Mouse (Mus musculus) cortical plate, adult 2 months (tissue): ENCODE results near the gene Tdrd1. TPM values are rescaled to one million over a fixed set of nuclear protein-coding genes. Genes with fewer than 3 reads are reported as not detected.
A peak's percentile ranks its signal among the peaks of the same experiment; 100 is the strongest.
"Not testable (repeated sequence)": the region's sequence is repeated elsewhere in the genome, so short reads cannot be mapped to it uniquely, and the experiment has no call there.

Experiments
- H3K27ac ChIP-seq: fragments of 200-500 bp; 2 replicates; pipeline ENCODE4 v1.5.1; 2012; ENCODE audit warnings: low read length, control low read depth, inconsistent platforms; ENCODE audit not compliant: insufficient read depth
- H3K4me1 ChIP-seq: fragments of 200-500 bp; 2 replicates; pipeline ENCODE4 v1.6.1; 2011; ENCODE audit warnings: low read length; ENCODE audit not compliant: control insufficient read depth, insufficient read depth
- H3K4me3 ChIP-seq: fragments of 200-500 bp; 2 replicates; pipeline ENCODE4 v1.5.1; 2011; ENCODE audit warnings: mild to moderate bottlenecking, low read length, control low read depth; ENCODE audit not compliant: insufficient read depth
- CTCF ChIP-seq: fragments of 200-500 bp; IDR thresholded peaks from 2 replicates; pipeline ENCODE4 v1.5.1; 2011; ENCODE audit warnings: mild to moderate bottlenecking, control low read depth, low read length; ENCODE audit not compliant: insufficient read depth; ENCODE audit errors: extremely low read depth
- POLR2A ChIP-seq: fragments of 200-500 bp; IDR thresholded peaks from 2 replicates; pipeline ENCODE4 v1.6.1; 2011; ENCODE audit warnings: mild to moderate bottlenecking, low read length, control low read depth; ENCODE audit not compliant: insufficient read depth; ENCODE audit errors: extremely low read depth
- polyA plus RNA-seq: library from polyadenylated mRNA; depleted of rRNA; stranded (reverse); fragments of >200 nt; gene quantifications from 2 replicates; pipeline ENCODE4 v1.2.3, GENCODE M21; 2012; rRNA removed

Gene Tdrd1
- 0.19 and 0.25 TPM in 2 replicates for polyA plus RNA-seq

DNA sequence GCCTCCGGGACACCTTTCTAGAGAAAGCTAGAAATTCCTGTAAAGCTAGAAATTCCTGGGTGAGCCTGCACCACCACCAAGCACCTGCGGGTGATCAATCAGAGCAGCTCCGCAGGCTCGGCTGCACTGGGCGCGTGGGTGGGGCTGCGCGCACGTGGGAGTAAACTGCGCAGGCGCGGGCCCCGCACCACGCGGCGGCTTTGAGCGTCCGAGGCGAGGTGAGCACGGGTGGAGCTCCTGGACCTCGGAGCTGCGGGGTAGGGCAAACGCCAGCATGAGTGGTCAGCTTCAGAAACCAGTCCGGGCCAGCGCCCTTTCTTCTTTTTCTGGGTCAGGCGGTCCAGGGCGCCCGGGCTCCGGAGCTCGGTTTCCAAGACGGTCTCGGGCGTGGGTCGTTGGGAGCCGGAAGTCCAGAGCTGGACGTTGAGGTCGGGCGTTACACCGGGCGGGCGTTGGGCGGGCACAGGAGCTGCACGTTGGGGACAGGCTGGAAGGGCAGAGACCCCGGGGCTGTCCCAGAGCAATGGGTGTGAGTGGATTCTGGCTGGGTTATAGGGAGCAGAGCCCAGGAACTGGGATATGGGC lies at the start of gene Tdrd1:
Tdrd1 (plus strand) TSS at position 163 of the 585 bp plus-strand sequence.
- no peak within 1 kb of the TSS for H3K4me3 ChIP-seq
- no peak within 1 kb of the TSS for H3K27ac ChIP-seq
- no peak for TF ChIP-seq POLR2A
- no peak for TF ChIP-seq CTCF
- 0 out of 2 replicates have a peak, but pooled peaks cover 2% of the 10 kb centered on the region for H3K4me1 ChIP-seq

DNA sequence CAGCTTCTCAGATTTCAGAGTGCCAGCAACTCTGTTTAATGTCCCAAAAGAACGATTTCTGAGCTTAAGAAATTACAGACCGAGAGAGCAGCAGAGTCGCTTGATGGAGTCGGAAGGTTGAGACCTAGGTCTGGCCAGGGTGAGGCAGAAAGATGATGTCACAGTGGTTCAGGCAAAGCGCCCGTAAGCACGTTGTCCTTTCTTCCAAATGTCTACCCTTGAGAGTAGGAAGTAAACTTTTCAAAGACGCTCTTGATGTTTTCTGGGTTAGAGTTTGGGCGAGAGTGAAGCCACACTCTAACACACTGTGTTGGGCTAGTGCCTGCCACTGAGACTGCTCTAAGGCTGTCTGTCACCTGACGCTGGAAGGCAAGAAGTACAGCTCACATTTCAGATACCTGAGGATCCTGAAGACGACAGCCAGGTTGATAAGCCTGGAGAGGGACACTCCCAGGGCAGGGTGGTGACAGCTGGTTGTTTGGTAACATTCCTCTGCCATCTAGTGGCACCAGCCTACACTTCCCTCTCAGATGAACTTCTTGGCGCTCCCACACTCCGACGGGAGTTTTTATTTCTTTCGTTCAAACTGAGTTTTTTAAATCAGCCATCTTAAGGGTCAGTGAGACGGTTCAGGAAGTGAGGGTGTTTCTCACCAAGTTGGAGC lies 49.2 kb upstream of the Tdrd1 start:
- Histone ChIP-seq H3K27ac (no peak overlapping the region), H3K4me3 (no peak overlapping the region)
- TF ChIP-seq POLR2A: no peak
- TF ChIP-seq CTCF: peak; percentile 90

DNA sequence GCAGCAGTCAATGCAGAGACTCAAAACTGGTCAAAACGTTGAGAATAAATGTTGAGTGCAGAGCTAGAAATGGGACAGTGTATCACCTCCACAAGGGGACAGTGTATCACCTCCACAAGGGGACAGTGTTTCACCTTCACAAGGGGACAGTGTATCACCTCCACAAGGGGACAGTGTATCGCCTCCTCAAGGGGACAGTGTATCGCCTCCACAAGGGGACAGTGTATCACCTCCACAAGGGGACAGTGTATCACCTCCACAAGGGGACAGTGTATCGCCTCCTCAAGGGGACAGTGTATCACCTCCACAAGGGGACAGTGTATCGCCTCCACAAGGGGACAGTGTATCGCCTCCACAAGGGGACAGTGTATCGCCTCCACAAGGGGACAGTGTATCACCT lies 47.5 kb upstream of the Tdrd1 start:
- H3K4me3 ChIP-seq, H3K4me1 ChIP-seq, H3K27ac ChIP-seq: not testable (repeated sequence)

More for the DNA sequence above, 49.2 kb upstream of the Tdrd1 start:
- H3K4me1 ChIP-seq: peaks cover 4% of the 10 kb centered on the region

DNA sequence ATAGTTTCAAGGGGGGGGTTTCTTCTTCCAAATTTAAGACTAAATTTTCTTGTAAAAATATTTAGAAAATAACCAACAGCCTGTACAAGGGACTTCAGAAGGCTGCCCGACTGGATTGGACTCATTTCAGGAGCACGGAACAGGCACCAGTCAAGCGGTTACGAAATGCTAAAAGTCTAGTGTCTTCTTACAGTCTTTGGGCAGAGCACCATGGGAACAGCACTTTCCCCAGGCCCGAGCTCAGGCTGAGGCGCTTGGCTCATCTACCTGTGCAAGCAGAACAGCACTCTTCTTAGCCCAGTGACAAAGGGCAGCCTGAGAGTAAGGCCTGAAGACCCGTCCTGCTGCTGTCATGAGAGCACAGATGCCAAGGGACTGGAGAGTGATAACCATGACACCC lies 38.1 kb upstream of the Tdrd1 start:
- Histone ChIP-seq H3K27ac (no peak overlapping the region), H3K4me3 (no peak overlapping the region), H3K4me1 (no peaks in the 10 kb centered on the region)
- TF ChIP-seq CTCF: no peak

DNA sequence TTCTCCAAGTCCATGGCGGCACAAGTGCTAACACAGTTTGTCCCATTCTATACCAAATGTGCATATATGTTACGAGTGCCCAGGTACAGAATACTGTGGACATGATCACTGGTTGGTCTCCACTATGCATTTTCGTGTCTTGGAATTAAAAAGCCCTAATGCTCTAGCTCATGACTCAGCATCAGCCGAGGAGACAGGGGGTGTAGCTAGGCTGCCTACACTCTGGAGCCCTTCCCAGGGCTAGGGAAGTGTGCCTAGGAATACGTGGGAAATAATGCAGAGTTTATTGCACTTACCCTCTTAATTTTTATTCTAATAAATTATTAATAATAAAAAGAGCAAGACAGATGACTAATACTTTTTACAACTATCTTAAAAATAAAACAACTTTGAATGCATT lies 37.1 kb upstream of the Tdrd1 start:
- TF ChIP-seq CTCF (no peak), POLR2A (no peak)
- Histone ChIP-seq H3K4me3 (no peak overlapping the region), H3K4me1 (no peaks in the 10 kb centered on the region), H3K27ac (no peak overlapping the region)

DNA sequence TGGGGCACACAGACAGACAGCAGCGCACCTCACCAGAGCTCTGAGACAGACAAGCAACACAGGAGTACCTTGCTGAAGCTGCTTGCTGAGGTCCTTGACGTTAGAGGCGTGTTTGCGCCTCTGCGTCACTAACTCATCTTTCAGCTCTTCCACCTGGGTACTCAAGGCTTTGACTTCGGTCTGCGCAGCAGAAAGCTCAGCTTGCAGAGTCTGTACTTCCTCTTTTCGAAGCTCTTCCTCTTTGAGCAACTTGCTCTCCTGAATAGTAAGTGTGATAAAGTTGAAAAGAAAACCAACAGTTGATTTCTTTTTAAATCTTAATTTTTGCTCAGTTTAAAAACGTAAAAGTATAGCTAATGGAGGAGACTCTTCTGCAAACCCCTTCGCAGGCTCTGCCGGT lies 28.6 kb upstream of the Tdrd1 start:
- no peaks in the 10 kb centered on the region for H3K4me1 ChIP-seq
- no peak overlapping the region for H3K4me3 ChIP-seq
- H3K27ac ChIP-seq: no peak overlapping the region
- no peak for TF ChIP-seq POLR2A

DNA sequence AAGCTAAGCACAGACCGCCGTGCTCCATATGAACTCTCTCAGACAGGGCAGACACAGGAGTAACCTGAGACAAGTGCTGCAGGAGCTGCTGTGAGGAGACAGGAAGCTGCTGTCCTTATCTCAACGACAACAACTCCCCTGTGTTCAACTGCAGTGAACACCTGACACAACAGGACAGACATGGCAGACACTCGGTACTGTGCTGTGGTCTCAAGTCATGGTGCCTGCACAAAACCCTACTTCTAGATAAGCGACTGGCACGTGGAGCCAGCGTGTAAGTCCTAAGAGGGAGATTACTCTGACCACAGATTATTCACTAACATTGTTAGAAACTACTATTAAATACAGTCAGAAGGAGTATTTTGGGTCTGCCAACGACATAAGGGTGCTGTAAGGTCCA lies 25.8 kb upstream of the Tdrd1 start:
- no peak overlapping the region for H3K27ac ChIP-seq
- TF ChIP-seq POLR2A (no peak), CTCF (no peak)
- no peak overlapping the region for H3K4me3 ChIP-seq
- no peaks in the 10 kb centered on the region for H3K4me1 ChIP-seq

DNA sequence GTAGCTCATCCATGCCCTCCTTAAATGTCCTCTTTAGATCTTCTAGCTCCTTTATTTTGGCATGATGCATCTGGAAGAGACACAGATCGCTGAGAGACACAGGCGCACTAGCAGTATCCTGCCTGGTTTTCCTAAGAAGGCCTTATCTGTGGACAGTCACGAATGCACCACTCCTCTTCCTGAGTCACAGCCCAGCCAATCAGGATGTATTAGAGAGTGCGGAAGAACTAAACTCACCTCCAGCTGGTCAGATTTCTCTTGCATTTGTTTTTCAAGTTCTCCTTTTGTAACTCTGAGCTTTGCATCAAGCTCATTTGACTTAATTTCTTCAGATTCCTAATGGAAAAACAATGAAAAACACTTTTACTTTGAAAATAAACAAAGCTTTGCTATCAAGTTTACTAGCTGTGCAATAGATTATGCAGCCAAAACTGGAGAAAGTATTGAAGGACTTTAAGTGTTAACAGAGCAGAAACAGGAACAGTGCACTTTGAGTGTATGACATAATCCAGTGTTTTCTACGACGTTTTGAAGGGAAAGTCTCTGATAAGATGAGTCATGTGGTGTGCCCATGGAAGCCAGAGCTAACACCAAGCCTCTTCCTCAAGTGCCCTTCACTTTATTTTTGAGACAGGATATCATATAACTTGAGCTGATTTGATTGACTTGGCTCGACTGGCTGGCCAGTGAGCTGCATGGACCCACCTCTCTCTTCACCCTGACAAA lies 24.9 kb upstream of the Tdrd1 start:
- TF ChIP-seq CTCF (no peak), POLR2A (no peak)
- no peaks in the 10 kb centered on the region for H3K4me1 ChIP-seq
- H3K27ac ChIP-seq: no peak overlapping the region
- no peak overlapping the region for H3K4me3 ChIP-seq

DNA sequence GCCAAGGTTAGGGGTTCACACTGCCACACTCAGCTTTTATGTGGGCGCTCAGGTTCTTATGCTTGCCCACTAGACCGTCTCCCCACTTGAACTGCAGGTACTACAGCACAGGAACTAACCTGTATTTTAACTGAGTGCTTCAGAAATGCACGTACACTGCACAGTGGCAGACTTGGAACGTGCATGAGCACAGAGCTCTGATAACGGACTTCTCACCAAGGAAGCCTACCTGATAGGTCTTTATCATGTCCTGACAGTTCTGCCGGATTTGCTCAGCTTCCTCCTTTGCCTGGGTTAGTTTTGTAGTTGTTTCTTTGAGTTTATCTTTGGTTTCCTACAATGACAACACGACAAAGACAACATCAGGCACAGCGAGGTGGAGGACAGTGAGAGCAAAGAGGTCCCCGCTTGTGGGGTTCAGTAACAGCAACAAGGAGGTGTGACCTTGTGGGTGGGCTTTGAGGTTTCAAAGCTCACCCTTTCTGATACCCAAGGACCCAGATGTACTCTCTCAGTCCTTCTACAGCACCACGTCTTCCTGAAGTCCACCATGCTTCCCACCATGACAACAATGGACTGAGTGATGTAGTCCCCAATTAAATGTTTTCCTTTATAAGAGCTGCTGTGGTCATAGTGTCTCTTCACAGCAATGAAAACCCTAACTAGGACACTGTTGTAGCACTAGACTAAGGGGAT lies 24.2 kb upstream of the Tdrd1 start:
- Histone ChIP-seq H3K4me3 (no peak overlapping the region), H3K27ac (no peak overlapping the region), H3K4me1 (no peaks in the 10 kb centered on the region)
- TF ChIP-seq POLR2A: no peak
- TF ChIP-seq CTCF: no peak

DNA sequence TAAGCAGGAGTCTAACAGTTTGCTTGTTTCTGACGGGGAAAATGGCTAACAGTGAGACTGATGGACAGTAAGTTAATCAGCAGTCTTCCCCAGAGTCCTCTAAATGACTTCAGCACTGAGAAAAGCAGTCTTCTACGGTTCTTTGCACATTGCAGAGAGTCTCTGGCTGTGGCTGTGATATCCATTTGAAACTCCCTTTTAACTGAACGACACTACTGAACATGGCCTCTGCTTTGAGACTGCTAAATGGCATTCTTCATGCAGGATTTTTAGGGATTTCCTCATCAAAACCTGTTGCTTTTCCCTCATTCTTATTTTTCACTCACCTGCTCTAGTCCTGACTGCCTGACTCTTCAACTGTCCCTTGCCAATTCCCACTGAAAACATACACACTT lies 23.7 kb upstream of the Tdrd1 start:
- Histone ChIP-seq H3K4me3 (no peak overlapping the region), H3K4me1 (no peaks in the 10 kb centered on the region), H3K27ac (no peak overlapping the region)
- TF ChIP-seq POLR2A (no peak), CTCF (no peak)
